Mouse (Mus musculus): Measurements from ENCODE around the gene Ccdc14.

DNA sequence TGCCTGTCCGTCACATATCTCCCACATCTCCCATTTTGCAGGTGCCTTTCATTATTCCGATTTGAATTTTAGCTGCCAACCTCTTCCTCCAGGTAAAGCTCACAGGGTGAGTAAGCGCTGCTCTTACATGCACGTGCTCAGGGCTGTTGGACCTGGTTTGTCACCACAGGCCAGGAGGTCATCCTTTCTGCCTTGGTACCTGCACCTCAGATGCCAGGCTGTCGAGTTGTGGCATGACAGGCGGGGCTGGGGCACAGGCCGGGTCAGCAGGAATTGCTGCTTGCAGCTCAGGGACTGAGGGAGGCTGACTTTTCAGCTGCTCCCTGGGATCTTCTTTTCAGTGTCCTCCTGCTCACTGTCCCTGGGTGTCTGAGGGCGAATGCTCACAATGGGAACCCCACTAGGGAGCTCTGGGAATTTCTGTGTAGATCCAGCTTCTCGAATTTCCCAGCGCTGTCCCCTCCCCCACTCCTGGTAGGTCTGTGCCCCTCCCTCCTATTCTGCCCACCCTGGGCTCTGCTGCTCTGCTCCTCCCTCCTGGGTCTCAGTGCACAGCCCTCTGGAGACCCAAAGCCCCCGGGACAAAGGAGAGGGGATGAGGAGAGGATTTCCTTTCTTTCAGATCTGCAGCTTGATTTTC lies 57.8 kb downstream of the Ccdc14 start:
- TF ChIP-seq POLR2A (IDR thresholded peaks at IDR 0.05; ENCODE audit: borderline replicate concordance, insufficient read depth, low read length) (no peak), CTCF (IDR thresholded peaks at IDR 0.05; ENCODE audit: borderline replicate concordance, insufficient read depth, low read depth, low read length) (no peak)
